Mouse (Mus musculus): ENCODE data around the gene Mxd4. TPM values are rescaled to one million over a fixed set of nuclear protein-coding genes. Genes with fewer than 3 reads are reported as not detected.

The Mxd4 gene
- total and polyA plus RNA-seq, 2 experiments: 43.6 to 125 TPM

DNA sequence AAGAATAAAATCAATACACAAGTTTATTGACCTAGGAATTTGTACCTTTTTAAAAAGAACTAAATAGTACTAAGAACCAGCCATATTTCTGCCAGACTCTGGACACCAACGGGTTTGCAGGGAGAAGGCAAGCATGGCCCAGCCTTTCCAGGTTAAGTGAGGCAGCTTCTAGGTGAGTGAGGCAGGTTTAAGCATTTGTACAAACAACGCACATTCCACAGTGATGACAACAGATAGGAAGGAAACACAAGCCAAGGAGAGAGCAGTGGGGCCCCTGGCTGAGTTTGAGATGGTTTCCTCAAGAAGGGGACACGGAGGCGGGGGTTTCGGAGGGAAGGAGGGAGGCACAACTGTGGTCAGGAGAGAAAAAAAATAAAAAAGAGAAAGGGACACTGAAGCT is 31.2 kb upstream of the Mxd4 start:
- WGBS: 49% methylated on average over 5 of the region's 5 CpGs
- H3K4me3 ChIP-seq (ENCODE audit: insufficient read depth, low read depth, low read length): no peak overlapping the region

GRCm38 (mm10) chr5:34217756-34218155 is 30.2 kb upstream of the Mxd4 start:
- H3K36me3 ChIP-seq (ENCODE audit: control insufficient read depth, insufficient read depth, low read length): no peaks in the 10 kb centered on the region
- TF ChIP-seq CTCF (IDR thresholded peaks at IDR 0.05; ENCODE audit: low read depth, low read length): no peak
- no peak for TF ChIP-seq POLR2A (IDR thresholded peaks at IDR 0.05; ENCODE audit: extremely low read depth, insufficient read depth, low read length)
- 71% methylated on average over 9 of the region's 9 CpGs for WGBS
- no peak overlapping the region for H3K4me3 ChIP-seq (ENCODE audit: insufficient read depth, low read depth, low read length)
- H3K9ac ChIP-seq (ENCODE audit: low read depth, low read length): no peak overlapping the region
- DNase-seq (ENCODE audit: extremely low read depth, low read depth, low spot score): no peak
- no peak overlapping the region for H3K27ac ChIP-seq (replicated peaks; ENCODE audit: insufficient read depth, low read depth, low read length)
- no peaks in the 10 kb centered on the region for H3K79me2 ChIP-seq (ENCODE audit: control insufficient read depth, insufficient read depth, low read length)
- H3K27me3 ChIP-seq (ENCODE audit: control insufficient read depth, insufficient read depth, low read length): no peaks in the 10 kb centered on the region
- peaks cover 9% of the 10 kb centered on the region for H3K4me1 ChIP-seq (ENCODE audit: control insufficient read depth, insufficient read depth, low read length)

More for the DNA sequence above, 31.2 kb upstream of the Mxd4 start:
- H3K79me2 ChIP-seq (ENCODE audit: control insufficient read depth, insufficient read depth, low read length): no peaks in the 10 kb centered on the region
- TF ChIP-seq POLR2A (IDR thresholded peaks at IDR 0.05; ENCODE audit: extremely low read depth, insufficient read depth, low read length) (no peak), CTCF (IDR thresholded peaks at IDR 0.05; ENCODE audit: low read depth, low read length) (no peak)
- H3K4me1 ChIP-seq (ENCODE audit: control insufficient read depth, insufficient read depth, low read length): peaks cover 9% of the 10 kb centered on the region
- H3K9ac ChIP-seq (ENCODE audit: low read depth, low read length): no peak overlapping the region
- DNase-seq (ENCODE audit: extremely low read depth, low read depth, low spot score): peak; percentile 69
- no peaks in the 10 kb centered on the region for H3K27me3 ChIP-seq (ENCODE audit: control insufficient read depth, insufficient read depth, low read length)
- no peaks in the 10 kb centered on the region for H3K36me3 ChIP-seq (ENCODE audit: control insufficient read depth, insufficient read depth, low read length)
- H3K27ac ChIP-seq (replicated peaks; ENCODE audit: insufficient read depth, low read depth, low read length): no peak overlapping the region

GRCm38 (mm10) chr5:34216025-34216424 is 28.5 kb upstream of the Mxd4 start:
- no peak overlapping the region for H3K9ac ChIP-seq (ENCODE audit: low read depth, low read length)
- H3K27me3 ChIP-seq (ENCODE audit: control insufficient read depth, insufficient read depth, low read length): no peaks in the 10 kb centered on the region
- H3K4me3 ChIP-seq (ENCODE audit: insufficient read depth, low read depth, low read length): no peak overlapping the region
- H3K79me2 ChIP-seq (ENCODE audit: control insufficient read depth, insufficient read depth, low read length): no peaks in the 10 kb centered on the region
- 87% methylated on average over 7 of the region's 7 CpGs for WGBS
- TF ChIP-seq CTCF (IDR thresholded peaks at IDR 0.05; ENCODE audit: low read depth, low read length): no peak
- no peak for TF ChIP-seq POLR2A (IDR thresholded peaks at IDR 0.05; ENCODE audit: extremely low read depth, insufficient read depth, low read length)
- H3K4me1 ChIP-seq (ENCODE audit: control insufficient read depth, insufficient read depth, low read length): peaks cover 9% of the 10 kb centered on the region
- no peak for DNase-seq (ENCODE audit: extremely low read depth, low read depth, low spot score)
- no peaks in the 10 kb centered on the region for H3K36me3 ChIP-seq (ENCODE audit: control insufficient read depth, insufficient read depth, low read length)
- no peak overlapping the region for H3K27ac ChIP-seq (replicated peaks; ENCODE audit: insufficient read depth, low read depth, low read length)

DNA sequence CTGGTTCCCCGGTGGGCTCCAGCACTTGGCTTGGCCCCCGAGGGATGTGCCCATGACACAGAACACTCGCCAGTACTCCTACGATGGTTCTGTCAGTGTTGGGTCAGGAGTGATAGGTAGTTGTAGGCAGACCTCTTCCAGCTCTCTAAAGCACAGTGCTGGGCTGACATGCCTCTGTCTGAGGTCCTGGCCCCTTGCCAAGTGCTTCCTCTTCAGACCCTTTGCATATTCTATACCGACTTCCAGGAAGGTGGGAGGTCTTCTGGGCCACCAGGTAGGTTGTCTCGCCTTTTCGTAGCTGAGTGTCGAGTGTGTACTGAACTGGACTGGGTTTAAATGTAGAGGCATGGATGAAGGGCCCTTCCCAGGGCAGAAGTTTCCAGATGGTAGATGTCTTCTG is 26.1 kb upstream of the Mxd4 start:
- H3K36me3 ChIP-seq (ENCODE audit: control insufficient read depth, insufficient read depth, low read length): no peaks in the 10 kb centered on the region
- H3K27me3 ChIP-seq (ENCODE audit: control insufficient read depth, insufficient read depth, low read length): no peaks in the 10 kb centered on the region
- no peak overlapping the region for H3K27ac ChIP-seq (replicated peaks; ENCODE audit: insufficient read depth, low read depth, low read length)
- no peak overlapping the region for H3K9ac ChIP-seq (ENCODE audit: low read depth, low read length)
- no peak for TF ChIP-seq CTCF (IDR thresholded peaks at IDR 0.05; ENCODE audit: low read depth, low read length)
- no peak for TF ChIP-seq POLR2A (IDR thresholded peaks at IDR 0.05; ENCODE audit: extremely low read depth, insufficient read depth, low read length)
- WGBS: 81% methylated on average over 8 of the region's 8 CpGs
- no peaks in the 10 kb centered on the region for H3K79me2 ChIP-seq (ENCODE audit: control insufficient read depth, insufficient read depth, low read length)
- DNase-seq (ENCODE audit: extremely low read depth, low read depth, low spot score): no peak
- no peak overlapping the region for H3K4me3 ChIP-seq (ENCODE audit: insufficient read depth, low read depth, low read length)
- H3K4me1 ChIP-seq (ENCODE audit: control insufficient read depth, insufficient read depth, low read length): peaks cover 3% of the 10 kb centered on the region

DNA sequence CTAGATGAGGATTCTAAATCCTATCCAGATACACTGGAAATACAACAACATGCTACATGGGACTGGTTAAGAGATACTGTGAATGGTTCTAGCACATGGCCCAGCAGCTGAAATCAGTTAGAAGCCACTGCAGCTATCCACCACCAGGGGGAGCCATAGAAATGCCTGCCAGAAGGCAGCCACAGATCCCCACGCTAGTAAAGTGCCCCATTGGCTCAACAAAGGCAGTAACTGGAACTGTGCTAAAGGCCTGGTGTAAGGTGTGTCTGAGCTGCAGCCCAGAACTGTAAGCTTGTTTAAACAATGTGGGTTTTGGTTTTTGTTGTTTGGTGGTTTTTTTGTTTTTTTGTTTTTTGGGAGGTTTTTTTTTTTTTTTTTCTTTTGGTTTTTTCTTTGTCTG is 22.8 kb upstream of the Mxd4 start:
- H3K4me3 ChIP-seq (ENCODE audit: insufficient read depth, low read depth, low read length): no peak overlapping the region
- whole genome bisulfite sequencing: 0% methylated on average over 1 of the region's 1 CpGs
- no peak overlapping the region for H3K9ac ChIP-seq (ENCODE audit: low read depth, low read length)
- DNase-seq (ENCODE audit: extremely low read depth, low read depth, low spot score): peak; percentile 68
- no peak for TF ChIP-seq POLR2A (IDR thresholded peaks at IDR 0.05; ENCODE audit: extremely low read depth, insufficient read depth, low read length)
- TF ChIP-seq CTCF (IDR thresholded peaks at IDR 0.05; ENCODE audit: low read depth, low read length): peak; percentile 97
- H3K27ac ChIP-seq (replicated peaks; ENCODE audit: insufficient read depth, low read depth, low read length): no peak overlapping the region
- H3K4me1 ChIP-seq (ENCODE audit: control insufficient read depth, insufficient read depth, low read length): no peaks in the 10 kb centered on the region
- H3K27me3 ChIP-seq (ENCODE audit: control insufficient read depth, insufficient read depth, low read length): no peaks in the 10 kb centered on the region
- no peaks in the 10 kb centered on the region for H3K79me2 ChIP-seq (ENCODE audit: control insufficient read depth, insufficient read depth, low read length)
- H3K36me3 ChIP-seq (ENCODE audit: control insufficient read depth, insufficient read depth, low read length): no peaks in the 10 kb centered on the region

GRCm38 (mm10) chr5:34207503-34207902 is 20.0 kb upstream of the Mxd4 start:
- Histone ChIP-seq H3K4me1 (ENCODE audit: control insufficient read depth, insufficient read depth, low read length) (no peaks in the 10 kb centered on the region), H3K27me3 (ENCODE audit: control insufficient read depth, insufficient read depth, low read length) (no peaks in the 10 kb centered on the region), H3K27ac (replicated peaks; ENCODE audit: insufficient read depth, low read depth, low read length) (no peak overlapping the region), H3K36me3 (ENCODE audit: control insufficient read depth, insufficient read depth, low read length) (no peaks in the 10 kb centered on the region), H3K9ac (ENCODE audit: low read depth, low read length) (no peak overlapping the region), H3K4me3 (ENCODE audit: insufficient read depth, low read depth, low read length) (no peak overlapping the region), H3K79me2 (ENCODE audit: control insufficient read depth, insufficient read depth, low read length) (no peaks in the 10 kb centered on the region)
- WGBS: 52% methylated on average over 3 of the region's 3 CpGs
- TF ChIP-seq POLR2A (IDR thresholded peaks at IDR 0.05; ENCODE audit: extremely low read depth, insufficient read depth, low read length) (no peak), CTCF (IDR thresholded peaks at IDR 0.05; ENCODE audit: low read depth, low read length) (no peak)
- DNase-seq (ENCODE audit: extremely low read depth, low read depth, low spot score): no peak

Data from liver, adult 2 months (tissue).